Mouse (Mus musculus): ENCODE measurements around the gene Kif26b. TPM values are rescaled to one million over a fixed set of nuclear protein-coding genes. Genes with fewer than 3 reads are reported as not detected.

Gene Kif26b
- polyA plus RNA-seq, 1 experiment from 2014 or later: 5.1 TPM

DNA sequence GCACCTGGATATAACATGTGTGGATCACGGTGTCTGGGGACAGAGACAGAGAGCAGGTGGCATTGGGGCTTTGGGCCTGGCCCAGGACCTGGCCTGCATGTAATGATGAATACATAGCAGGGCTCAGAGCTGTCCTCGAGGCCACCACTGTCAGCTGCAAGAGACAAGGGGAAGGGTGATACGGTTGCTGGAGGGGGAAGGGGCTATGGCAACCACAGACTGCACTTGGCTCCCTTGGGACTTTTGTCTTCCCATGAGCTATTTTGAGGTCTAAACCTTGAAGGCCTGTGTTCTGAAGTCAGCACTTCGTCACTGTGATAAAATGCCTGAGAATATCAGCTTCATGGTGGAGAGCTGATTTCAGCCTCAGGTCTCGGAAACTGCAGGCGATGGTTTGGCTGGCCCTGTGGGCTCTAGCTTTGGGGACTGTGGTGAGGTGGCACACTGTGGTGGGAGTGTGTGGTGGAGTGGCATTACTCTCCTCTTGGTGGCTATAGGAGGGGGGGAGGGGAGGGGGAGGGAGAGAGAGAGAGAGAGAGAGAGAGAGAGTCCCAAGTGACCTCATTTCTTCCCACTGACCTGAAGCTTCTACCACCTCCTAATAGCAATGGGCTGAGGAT, 23.5 kb downstream of the Kif26b start:
- peak; percentile 80 for ATAC-seq (replicated peaks; ENCODE audit: extremely low read depth, insufficient read depth, low FRiP score)
- Histone ChIP-seq H3K9me3 (replicated peaks; ENCODE audit: control insufficient read depth, low read length) (0 out of 2 replicates have a peak, but pooled peaks cover 1% of the 10 kb centered on the region), H3K36me3 (ENCODE audit: control insufficient read depth, insufficient read depth) (no peaks in the 10 kb centered on the region), H3K27ac (ENCODE audit: low read length) (peak overlapping the region; percentile 89), H3K4me2 (ENCODE audit: low read depth, low read length) (peak overlapping the region; percentile 36; the same call in 1 of the 2 replicates), H3K4me3 (ENCODE audit: low read length) (no peak overlapping the region), H3K9ac (ENCODE audit: low read length) (no peak overlapping the region), H3K27me3 (ENCODE audit: control insufficient read depth, insufficient read depth, low read length) (no peaks in the 10 kb centered on the region), H3K4me1 (ENCODE audit: control insufficient read depth, insufficient read depth, low read length) (peaks cover 38% of the 10 kb centered on the region)
- WGBS: 37% methylated on average over 6 of the region's 6 CpGs

DNA sequence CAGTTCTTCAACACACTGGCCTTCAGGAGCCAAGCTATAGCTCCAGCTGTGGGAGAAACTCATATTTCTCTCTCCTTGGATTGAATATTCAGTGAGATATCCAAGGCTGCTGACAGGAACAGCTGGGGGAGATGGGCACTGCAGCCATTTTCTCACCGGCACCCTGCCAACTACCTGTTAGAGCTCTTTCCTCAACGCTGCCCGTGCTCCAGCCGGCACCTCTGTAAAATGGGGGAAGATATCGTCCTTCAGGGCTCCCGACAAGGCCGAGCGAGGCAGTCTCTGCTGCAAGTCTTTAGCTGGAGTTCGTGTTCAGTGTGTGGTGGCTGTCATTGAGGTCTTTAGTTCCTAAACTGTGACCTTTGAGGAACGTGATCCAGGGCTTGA, 24.0 kb downstream of the Kif26b start:
- Histone ChIP-seq H3K9ac (ENCODE audit: low read length) (peak overlapping the region; percentile 51), H3K4me3 (ENCODE audit: low read length) (no peak overlapping the region), H3K4me2 (ENCODE audit: low read depth, low read length) (peak overlapping the region; percentile 36), H3K27me3 (ENCODE audit: control insufficient read depth, insufficient read depth, low read length) (no peaks in the 10 kb centered on the region), H3K27ac (ENCODE audit: low read length) (peak overlapping the region; percentile 89), H3K36me3 (ENCODE audit: control insufficient read depth, insufficient read depth) (no peaks in the 10 kb centered on the region), H3K9me3 (replicated peaks; ENCODE audit: control insufficient read depth, low read length) (no peaks in the 10 kb centered on the region), H3K4me1 (ENCODE audit: control insufficient read depth, insufficient read depth, low read length) (peaks cover 38% of the 10 kb centered on the region)
- WGBS: 28% methylated on average over 10 of the region's 10 CpGs
- ATAC-seq (replicated peaks; ENCODE audit: extremely low read depth, insufficient read depth, low FRiP score): peak; percentile 55

DNA sequence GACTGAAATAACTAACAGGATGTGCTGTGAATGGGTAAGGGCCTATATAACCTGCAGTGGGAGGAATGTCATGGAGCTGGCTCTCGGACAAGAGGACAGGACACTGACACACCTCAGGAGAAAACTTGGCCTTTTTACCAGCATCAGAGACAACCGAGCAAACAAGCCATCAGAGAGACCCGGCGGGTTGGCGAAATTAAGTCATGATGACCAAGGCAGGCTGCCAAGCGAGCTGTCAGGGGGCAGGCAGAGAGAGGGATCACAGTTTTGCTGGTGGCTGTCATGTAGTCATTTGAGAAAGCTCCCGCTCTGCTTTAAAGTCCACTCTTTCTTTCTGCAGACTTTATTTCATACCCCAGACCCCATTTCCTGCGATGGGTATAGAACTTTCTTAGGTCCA, 27.3 kb downstream of the Kif26b start:
- Histone ChIP-seq H3K4me2 (ENCODE audit: low read depth, low read length) (no peak overlapping the region), H3K9me3 (replicated peaks; ENCODE audit: control insufficient read depth, low read length) (peaks cover 11% of the 10 kb centered on the region), H3K9ac (ENCODE audit: low read length) (no peak overlapping the region), H3K4me1 (ENCODE audit: control insufficient read depth, insufficient read depth, low read length) (peaks cover 31% of the 10 kb centered on the region), H3K4me3 (ENCODE audit: low read length) (no peak overlapping the region), H3K27me3 (ENCODE audit: control insufficient read depth, insufficient read depth, low read length) (no peaks in the 10 kb centered on the region), H3K27ac (ENCODE audit: low read length) (no peak overlapping the region), H3K36me3 (ENCODE audit: control insufficient read depth, insufficient read depth) (peaks cover 9% of the 10 kb centered on the region; the same call in 1 of the 2 replicates)
- 61% methylated on average over 8 of the region's 8 CpGs for WGBS
- no peak for ATAC-seq (replicated peaks; ENCODE audit: extremely low read depth, insufficient read depth, low FRiP score)

DNA sequence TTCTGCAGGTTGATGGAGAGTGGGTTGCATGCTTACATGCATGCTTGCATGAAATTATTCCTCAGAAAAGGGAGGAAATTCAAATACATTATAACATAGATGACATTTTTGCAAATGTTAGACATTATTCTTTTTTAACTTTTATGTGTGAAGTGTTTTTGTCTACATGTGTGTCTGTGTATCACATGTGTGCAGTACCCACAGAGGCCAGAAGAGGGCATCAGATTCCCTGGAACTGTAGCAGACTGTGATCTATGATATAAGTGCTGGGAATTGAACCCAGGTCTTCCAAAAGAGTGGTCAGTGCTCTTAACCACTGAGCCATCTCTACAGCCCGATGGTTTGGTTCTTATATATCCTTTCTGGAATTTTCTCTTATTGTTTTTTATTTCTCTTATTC, 31.1 kb downstream of the Kif26b start:
- Histone ChIP-seq H3K36me3 (ENCODE audit: control insufficient read depth, insufficient read depth) (peaks cover 9% of the 10 kb centered on the region; the same call in 1 of the 2 replicates), H3K9ac (ENCODE audit: low read length) (no peak overlapping the region), H3K27me3 (ENCODE audit: control insufficient read depth, insufficient read depth, low read length) (no peaks in the 10 kb centered on the region), H3K4me2 (ENCODE audit: low read depth, low read length) (no peak overlapping the region), H3K9me3 (replicated peaks; ENCODE audit: control insufficient read depth, low read length) (peaks cover 11% of the 10 kb centered on the region), H3K4me3 (ENCODE audit: low read length) (no peak overlapping the region), H3K4me1 (ENCODE audit: control insufficient read depth, insufficient read depth, low read length) (peaks cover 15% of the 10 kb centered on the region), H3K27ac (ENCODE audit: low read length) (no peak overlapping the region)
- ATAC-seq (replicated peaks; ENCODE audit: extremely low read depth, insufficient read depth, low FRiP score): no peak
- WGBS: 93% methylated on average over 1 of the region's 1 CpGs

DNA sequence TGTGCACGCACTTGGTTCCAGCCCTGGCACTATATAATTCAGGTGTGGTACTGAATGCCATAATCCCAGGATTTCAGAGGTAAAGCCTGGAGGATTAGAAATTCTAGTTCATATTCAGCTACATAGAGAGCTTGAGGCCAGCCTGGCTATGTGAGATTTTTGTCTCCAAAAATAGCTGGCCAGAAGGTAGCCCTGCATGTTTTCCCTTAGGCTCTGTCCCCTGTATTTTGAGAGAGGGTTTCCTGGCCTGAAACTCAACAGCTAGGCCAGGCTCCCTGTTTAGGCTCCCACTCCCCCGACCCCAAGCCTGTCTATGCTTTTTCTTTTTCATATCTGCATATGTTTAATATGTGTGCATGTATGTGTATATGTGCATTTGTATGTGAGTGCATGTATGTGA, 34.9 kb downstream of the Kif26b start:
- WGBS: 66% methylated on average over 2 of the region's 2 CpGs
- Histone ChIP-seq H3K36me3 (ENCODE audit: control insufficient read depth, insufficient read depth) (peaks cover 9% of the 10 kb centered on the region; the same call in 1 of the 2 replicates), H3K9me3 (replicated peaks; ENCODE audit: control insufficient read depth, low read length) (peaks cover 11% of the 10 kb centered on the region), H3K4me3 (ENCODE audit: low read length) (no peak overlapping the region), H3K27ac (ENCODE audit: low read length) (peak overlapping the region; percentile 40; the same call in 1 of the 2 replicates), H3K4me2 (ENCODE audit: low read depth, low read length) (no peak overlapping the region), H3K27me3 (ENCODE audit: control insufficient read depth, insufficient read depth, low read length) (no peaks in the 10 kb centered on the region), H3K9ac (ENCODE audit: low read length) (0 out of 2 replicates have a peak overlapping the region, but pooled peaks have one; percentile 10), H3K4me1 (ENCODE audit: control insufficient read depth, insufficient read depth, low read length) (peaks cover 11% of the 10 kb centered on the region)
- ATAC-seq (replicated peaks; ENCODE audit: extremely low read depth, insufficient read depth, low FRiP score): no peak

DNA sequence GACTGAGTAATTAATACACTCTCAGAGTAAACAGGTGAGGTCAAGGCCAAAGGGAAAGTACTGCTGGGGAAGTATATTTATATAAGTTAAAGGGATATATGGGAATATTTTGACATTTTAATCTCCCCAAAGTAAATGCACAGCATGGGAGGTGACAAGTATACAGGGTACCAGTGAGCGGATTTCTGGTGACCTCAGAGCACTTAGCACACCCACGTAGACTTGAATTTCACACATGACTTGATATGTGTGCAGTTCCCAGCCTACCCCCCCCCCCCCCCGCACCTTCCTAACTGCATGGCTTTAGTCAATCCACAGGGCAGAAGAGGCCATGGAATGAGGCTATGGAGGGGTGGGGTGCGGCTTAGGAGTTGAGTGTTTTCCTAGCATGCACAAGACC, 35.9 kb downstream of the Kif26b start:
- Histone ChIP-seq H3K9me3 (replicated peaks; ENCODE audit: control insufficient read depth, low read length) (peaks cover 6% of the 10 kb centered on the region), H3K4me2 (ENCODE audit: low read depth, low read length) (no peak overlapping the region), H3K36me3 (ENCODE audit: control insufficient read depth, insufficient read depth) (peaks cover 5% of the 10 kb centered on the region; the same call in 1 of the 2 replicates), H3K9ac (ENCODE audit: low read length) (no peak overlapping the region), H3K4me3 (ENCODE audit: low read length) (no peak overlapping the region), H3K4me1 (ENCODE audit: control insufficient read depth, insufficient read depth, low read length) (peaks cover 11% of the 10 kb centered on the region), H3K27me3 (ENCODE audit: control insufficient read depth, insufficient read depth, low read length) (no peaks in the 10 kb centered on the region), H3K27ac (ENCODE audit: low read length) (no peak overlapping the region)
- WGBS: 71% methylated on average over 4 of the region's 4 CpGs
- no peak; the same call in 1 of the 2 replicates for ATAC-seq (replicated peaks; ENCODE audit: extremely low read depth, insufficient read depth, low FRiP score)

DNA sequence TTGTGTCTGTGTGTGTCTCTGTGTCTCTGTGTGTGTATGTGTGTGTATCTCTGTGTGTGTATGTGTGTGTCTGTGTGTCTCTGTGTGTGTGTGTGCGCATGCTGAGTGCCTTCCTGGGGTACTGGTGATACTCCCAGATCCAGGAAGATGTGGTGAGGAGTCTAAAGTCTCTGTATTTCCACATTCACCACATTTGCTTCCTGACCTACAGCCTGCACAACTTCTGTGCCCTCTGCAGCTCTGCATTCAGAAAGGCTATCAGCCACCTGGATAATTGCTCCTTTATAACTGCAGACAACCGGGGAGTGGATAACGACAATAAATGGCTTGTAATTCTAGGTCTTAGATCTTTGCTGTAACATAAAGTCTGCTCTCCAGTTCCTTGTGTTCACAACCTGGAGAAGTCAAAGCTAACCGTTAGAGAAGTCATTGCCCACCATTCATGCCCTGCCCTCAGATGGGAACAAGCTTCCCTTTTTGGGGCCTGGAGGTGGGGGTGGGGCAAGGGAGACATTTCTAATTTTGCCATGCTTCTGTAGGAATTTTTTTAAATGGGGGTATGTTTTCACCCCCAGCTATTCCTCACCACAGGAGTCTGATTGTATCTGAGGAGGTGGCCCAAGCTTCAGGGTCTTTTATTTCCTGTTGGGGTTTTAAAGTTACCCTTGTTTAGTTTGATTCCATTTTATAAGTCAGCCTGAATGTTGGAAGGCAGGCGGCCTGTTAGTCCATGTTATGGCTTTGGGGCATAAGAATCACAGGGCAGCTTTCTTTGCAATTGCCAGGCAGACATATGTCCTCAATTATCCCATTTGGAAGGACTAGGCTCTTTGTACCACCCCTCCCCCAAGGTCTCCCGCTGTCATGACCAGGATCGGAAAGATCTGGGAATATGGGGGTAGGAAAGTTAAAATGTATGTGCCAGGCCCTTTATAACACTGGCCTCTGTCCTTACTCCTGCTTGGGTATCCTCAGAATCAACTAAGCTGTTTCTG, 39.9 kb downstream of the Kif26b start:
- Histone ChIP-seq H3K9me3 (replicated peaks; ENCODE audit: control insufficient read depth, low read length) (no peaks in the 10 kb centered on the region), H3K4me1 (ENCODE audit: control insufficient read depth, insufficient read depth, low read length) (peaks cover 8% of the 10 kb centered on the region; the same call in 1 of the 2 replicates), H3K36me3 (ENCODE audit: control insufficient read depth, insufficient read depth) (no peaks in the 10 kb centered on the region), H3K4me2 (ENCODE audit: low read depth, low read length) (no peak overlapping the region), H3K4me3 (ENCODE audit: low read length) (no peak overlapping the region), H3K9ac (ENCODE audit: low read length) (no peak overlapping the region), H3K27ac (ENCODE audit: low read length) (no peak overlapping the region), H3K27me3 (ENCODE audit: control insufficient read depth, insufficient read depth, low read length) (no peaks in the 10 kb centered on the region)
- ATAC-seq (replicated peaks; ENCODE audit: extremely low read depth, insufficient read depth, low FRiP score): no peak
- WGBS: 64% methylated on average over 7 of the region's 7 CpGs

DNA sequence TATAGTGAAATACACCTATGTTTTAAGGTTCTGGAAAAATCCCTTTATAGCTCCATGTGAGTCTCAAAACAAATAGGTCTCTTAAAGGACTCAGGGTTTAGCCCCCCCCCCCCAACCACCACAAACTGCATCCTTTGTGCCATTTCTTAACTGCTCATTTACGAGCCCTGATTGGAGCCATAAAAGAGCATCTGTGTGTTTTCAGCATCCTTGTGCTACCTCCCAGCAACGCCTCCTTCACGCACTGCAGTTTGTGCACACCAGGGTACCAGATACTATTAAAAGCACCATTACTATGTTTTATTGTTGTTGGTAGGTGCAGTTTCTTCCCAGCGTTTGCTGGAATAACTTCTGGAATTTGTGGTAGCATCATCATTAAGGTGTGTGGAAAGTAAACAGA, 42.1 kb downstream of the Kif26b start:
- no peak overlapping the region for H3K27ac ChIP-seq (ENCODE audit: low read length)
- peaks cover 8% of the 10 kb centered on the region for H3K9me3 ChIP-seq (replicated peaks; ENCODE audit: control insufficient read depth, low read length)
- H3K4me3 ChIP-seq (ENCODE audit: low read length): no peak overlapping the region
- peaks cover 3% of the 10 kb centered on the region; the same call in 1 of the 2 replicates for H3K36me3 ChIP-seq (ENCODE audit: control insufficient read depth, insufficient read depth)
- H3K4me2 ChIP-seq (ENCODE audit: low read depth, low read length): no peak overlapping the region
- no peak overlapping the region for H3K9ac ChIP-seq (ENCODE audit: low read length)
- WGBS: 85% methylated on average over 4 of the region's 4 CpGs
- no peaks in the 10 kb centered on the region for H3K27me3 ChIP-seq (ENCODE audit: control insufficient read depth, insufficient read depth, low read length)
- H3K4me1 ChIP-seq (ENCODE audit: control insufficient read depth, insufficient read depth, low read length): 0 out of 2 replicates have a peak, but pooled peaks cover 5% of the 10 kb centered on the region
- ATAC-seq (replicated peaks; ENCODE audit: extremely low read depth, insufficient read depth, low FRiP score): no peak

Data from heart, embryonic 16.5 days (tissue).